Mouse (Mus musculus): ENCODE results near the gene Zswim7.

DNA sequence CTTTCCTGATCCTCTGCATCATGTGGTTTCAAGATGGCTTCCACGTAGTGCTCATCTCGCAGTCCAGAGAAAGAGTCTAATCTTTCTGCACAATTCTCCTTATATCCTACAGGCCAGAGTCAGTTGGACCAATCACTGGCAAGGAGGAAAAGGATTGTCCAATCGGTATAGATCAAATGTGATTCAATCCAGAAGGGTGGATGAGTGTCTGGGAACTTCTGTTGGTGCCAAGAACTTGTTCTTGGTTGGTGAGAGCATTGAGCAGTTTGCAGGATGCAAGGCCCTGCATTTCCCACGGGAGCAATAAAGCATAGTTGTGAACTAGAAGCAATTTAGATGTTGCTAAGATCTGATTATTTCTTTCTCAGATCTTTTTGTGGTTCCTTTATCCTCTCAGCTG lies 36.7 kb downstream of the Zswim7 start:
- no peak for TF ChIP-seq CTCF (IDR thresholded peaks at IDR 0.05; ENCODE audit: control insufficient read depth, insufficient read depth, low read length)
- TF ChIP-seq POLR2A (IDR thresholded peaks at IDR 0.05; ENCODE audit: borderline replicate concordance, control insufficient read depth, low read depth, low read length): no peak
